Mouse (Mus musculus) CH12F3 (cell line): ENCODE measurements around the gene Taf11.

Experiments used
- in situ Hi-C: fragments of 300-500 bp; cut with MboI; formaldehyde crosslinking; loops from 2 replicates; pipeline ENCODE4 v1.14.3; 2020; ENCODE audit warnings: low sequenced_read_pairs

Taf11 gene

DNA sequence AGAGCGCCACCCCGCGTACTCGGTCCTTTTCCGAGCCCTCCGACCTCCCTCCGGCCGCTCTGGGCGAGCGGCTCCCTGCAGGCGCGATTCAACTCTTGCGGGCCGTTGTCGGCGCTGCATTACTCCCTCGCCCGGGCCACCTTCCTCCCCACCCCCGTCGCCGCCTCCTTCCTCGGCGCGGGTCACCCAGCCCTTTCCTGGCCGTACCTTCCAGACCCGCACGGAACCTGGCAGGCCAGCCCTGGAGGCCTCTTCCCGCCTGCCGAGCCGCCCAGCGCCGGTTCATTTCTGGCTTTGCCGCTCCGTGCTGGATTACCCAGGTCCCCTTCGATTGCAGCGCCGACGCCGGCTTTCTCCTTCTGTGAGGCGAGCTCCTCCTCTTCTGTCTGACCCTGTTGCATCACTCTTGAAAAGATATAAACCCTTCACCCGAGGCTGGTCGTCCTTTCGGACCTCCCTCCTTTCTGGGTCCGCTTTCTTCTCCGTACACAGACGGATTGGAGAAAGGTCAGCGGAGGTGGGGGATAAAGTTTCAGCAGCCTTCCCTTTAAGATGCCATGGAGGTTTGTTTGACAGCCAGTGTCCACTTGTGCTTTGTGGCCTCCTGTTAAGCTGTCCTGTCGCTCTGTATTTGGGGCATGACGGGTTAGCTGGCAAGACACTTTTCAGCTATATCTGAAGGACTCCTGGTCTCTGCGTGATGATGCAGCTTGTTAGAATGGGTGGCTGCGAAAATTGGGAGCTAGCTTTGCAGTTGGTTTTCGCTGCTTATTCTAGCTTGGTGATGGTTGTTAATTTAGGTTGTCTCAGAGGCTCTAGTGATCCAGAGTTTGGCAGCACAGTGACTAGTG lies 52.6 kb downstream of the Taf11 start:
- in situ Hi-C loops: no loop called here

DNA sequence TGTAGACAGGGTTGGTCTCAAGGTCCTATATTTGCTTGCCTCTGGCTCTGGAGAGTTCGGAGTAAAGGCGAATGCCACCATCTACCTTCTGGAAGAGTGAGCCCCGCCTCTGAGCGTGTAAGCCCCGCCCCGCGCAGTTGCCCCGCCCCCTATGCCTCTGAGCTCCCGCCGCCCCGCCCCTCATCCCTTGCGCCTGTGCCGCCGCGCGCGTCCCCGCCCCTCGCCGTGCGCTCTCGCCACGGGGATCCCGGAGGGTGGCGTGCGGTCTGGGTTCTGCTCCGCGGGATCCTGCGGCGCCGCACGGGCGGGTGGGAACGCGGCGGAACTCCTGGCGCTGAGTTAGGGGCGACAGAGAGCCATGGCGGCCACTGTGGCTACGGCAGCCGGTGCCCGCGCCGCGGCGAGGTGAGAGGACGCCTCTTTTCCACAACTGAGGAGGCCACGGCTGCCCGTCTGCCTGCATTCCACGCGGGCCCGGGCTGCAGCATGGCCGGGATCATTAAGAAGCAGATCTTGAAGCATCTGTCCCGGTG lies 53.3 kb downstream of the Taf11 start, which contains the start of gene Uhrf1bp1:
Gene Uhrf1bp1, plus strand, starts transcription at position 177 of the 533 bp plus-strand sequence.
- in situ Hi-C loops: no loop called here
